Mouse (Mus musculus): ENCODE measurements around the gene Gsn.

DNA sequence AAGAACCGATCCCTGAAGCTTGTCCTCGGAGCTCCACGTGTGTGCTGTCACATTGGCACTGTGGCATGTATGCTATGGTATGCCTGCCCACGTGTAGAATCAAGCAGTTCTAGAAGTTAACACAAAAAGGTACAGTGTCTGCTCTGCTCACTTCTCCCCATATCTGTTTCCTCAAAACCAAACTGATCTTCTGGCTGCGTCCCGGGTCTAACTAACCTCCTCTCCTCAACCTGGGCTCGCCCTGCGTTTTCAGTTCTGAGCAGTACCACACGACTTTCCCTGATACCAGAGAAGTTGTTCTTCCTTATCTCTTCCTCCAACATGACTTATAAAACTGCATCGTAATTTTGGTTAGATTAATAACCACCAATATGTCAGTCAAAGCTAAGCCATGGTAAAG, 71.4 kb downstream of the Gsn start:
- TF ChIP-seq CTCF (IDR thresholded peaks at IDR 0.05; ENCODE audit: low read depth, low read length): no peak
- TF ChIP-seq POLR2A (IDR thresholded peaks at IDR 0.05; ENCODE audit: insufficient read depth, low read length): no peak

All from ES-Bruce4 (cell line).